Mouse (Mus musculus): ENCODE measurements around the gene Inpp4b. TPM values are rescaled to one million over a fixed set of nuclear protein-coding genes. Genes with fewer than 3 reads are reported as not detected.

Inpp4b gene
- polyA plus RNA-seq, 1 experiment, result 0.41 TPM

- H3K36me3 ChIP-seq (ENCODE audit: control insufficient read depth, insufficient read depth, low read length), result no peaks in the 10 kb centered on the region
- H3K27ac ChIP-seq (ENCODE audit: insufficient read depth, low read depth, low read length), result no peak overlapping the region
- no peaks in the 10 kb centered on the region for H3K27me3 ChIP-seq (ENCODE audit: control insufficient read depth, insufficient read depth, low read length)
- H3K4me1 ChIP-seq (ENCODE audit: control insufficient read depth, insufficient read depth, insufficient read length, low read length), result no peaks in the 10 kb centered on the region
- TF ChIP-seq POLR2A (IDR thresholded peaks at IDR 0.05; ENCODE audit: low read depth, low read length) (no peak), CTCF (IDR thresholded peaks at IDR 0.05; ENCODE audit: extremely low read depth, insufficient read length, insufficient replicate concordance, low read depth, low read length) (no peak)
- H3K4me3 ChIP-seq (ENCODE audit: low read depth, low read length), result no peak overlapping the region
These were observed 750.9 kb downstream of the Inpp4b start for GRCm38 (mm10) chr8:82093274-82093673.

GRCm38 (mm10) chr8:82104560-82104959 is 762.2 kb downstream of the Inpp4b start:
- Histone ChIP-seq H3K4me1 (ENCODE audit: control insufficient read depth, insufficient read depth, insufficient read length, low read length) (no peaks in the 10 kb centered on the region), H3K36me3 (ENCODE audit: control insufficient read depth, insufficient read depth, low read length) (no peaks in the 10 kb centered on the region), H3K27me3 (ENCODE audit: control insufficient read depth, insufficient read depth, low read length) (no peaks in the 10 kb centered on the region), H3K27ac (ENCODE audit: insufficient read depth, low read depth, low read length) (no peak overlapping the region), H3K4me3 (ENCODE audit: low read depth, low read length) (no peak overlapping the region)
- TF ChIP-seq CTCF (IDR thresholded peaks at IDR 0.05; ENCODE audit: extremely low read depth, insufficient read length, insufficient replicate concordance, low read depth, low read length) (no peak), POLR2A (IDR thresholded peaks at IDR 0.05; ENCODE audit: low read depth, low read length) (no peak)

- Histone ChIP-seq H3K4me3 (ENCODE audit: low read depth, low read length) (no peak overlapping the region), H3K36me3 (ENCODE audit: control insufficient read depth, insufficient read depth, low read length) (no peaks in the 10 kb centered on the region), H3K27ac (ENCODE audit: insufficient read depth, low read depth, low read length) (no peak overlapping the region), H3K4me1 (ENCODE audit: control insufficient read depth, insufficient read depth, insufficient read length, low read length) (no peaks in the 10 kb centered on the region), H3K27me3 (ENCODE audit: control insufficient read depth, insufficient read depth, low read length) (no peaks in the 10 kb centered on the region)
- 89% methylated on average over 3 of the region's 3 CpGs for WGBS
- TF ChIP-seq CTCF (IDR thresholded peaks at IDR 0.05; ENCODE audit: extremely low read depth, insufficient read length, insufficient replicate concordance, low read depth, low read length), result no peak
- no peak for TF ChIP-seq POLR2A (IDR thresholded peaks at IDR 0.05; ENCODE audit: low read depth, low read length)
These were observed 763.8 kb downstream of the Inpp4b start for GRCm38 (mm10) chr8:82106131-82106530.

- H3K27ac ChIP-seq (ENCODE audit: insufficient read depth, low read depth, low read length), result no peak overlapping the region
- H3K27me3 ChIP-seq (ENCODE audit: control insufficient read depth, insufficient read depth, low read length), result no peaks in the 10 kb centered on the region
- TF ChIP-seq POLR2A (IDR thresholded peaks at IDR 0.05; ENCODE audit: low read depth, low read length) (no peak), CTCF (IDR thresholded peaks at IDR 0.05; ENCODE audit: extremely low read depth, insufficient read length, insufficient replicate concordance, low read depth, low read length) (no peak)
- no peak overlapping the region for H3K4me3 ChIP-seq (ENCODE audit: low read depth, low read length)
- no peaks in the 10 kb centered on the region for H3K4me1 ChIP-seq (ENCODE audit: control insufficient read depth, insufficient read depth, insufficient read length, low read length)
- no peaks in the 10 kb centered on the region for H3K36me3 ChIP-seq (ENCODE audit: control insufficient read depth, insufficient read depth, low read length)
These were observed 807.9 kb downstream of the Inpp4b start for GRCm38 (mm10) chr8:82150272-82150671.

- 25% methylated on average over 1 of the region's 1 CpGs for WGBS
- Histone ChIP-seq H3K27ac (ENCODE audit: insufficient read depth, low read depth, low read length) (no peak overlapping the region), H3K27me3 (ENCODE audit: control insufficient read depth, insufficient read depth, low read length) (no peaks in the 10 kb centered on the region), H3K36me3 (ENCODE audit: control insufficient read depth, insufficient read depth, low read length) (no peaks in the 10 kb centered on the region), H3K4me1 (ENCODE audit: control insufficient read depth, insufficient read depth, insufficient read length, low read length) (no peaks in the 10 kb centered on the region), H3K4me3 (ENCODE audit: low read depth, low read length) (no peak overlapping the region)
- TF ChIP-seq POLR2A (IDR thresholded peaks at IDR 0.05; ENCODE audit: low read depth, low read length) (no peak), CTCF (IDR thresholded peaks at IDR 0.05; ENCODE audit: extremely low read depth, insufficient read length, insufficient replicate concordance, low read depth, low read length) (no peak)
These were observed 815.6 kb downstream of the Inpp4b start for GRCm38 (mm10) chr8:82157928-82158327.

Measured in small intestine, adult 2 months (tissue).